Mouse (Mus musculus) small intestine, adult 2 months (tissue): ENCODE data around the gene Ociad2. TPM values are rescaled to one million over a fixed set of nuclear protein-coding genes. Genes with fewer than 3 reads are reported as not detected.

Source experiments
- H3K27ac ChIP-seq: fragments of 200-500 bp; 2 replicates; pipeline ENCODE4 v1.5.1; 2012; ENCODE audit warnings: low read depth, low read length, control low read depth, inconsistent platforms; ENCODE audit not compliant: insufficient read depth
- H3K27me3 ChIP-seq: fragments of 200-500 bp; 2 replicates; pipeline ENCODE4 v1.6.1; 2012; ENCODE audit warnings: mild to moderate bottlenecking, moderate library complexity, low read length, inconsistent platforms; ENCODE audit not compliant: control insufficient read depth, insufficient read depth
- H3K36me3 ChIP-seq: fragments of 200-500 bp; 2 replicates; pipeline ENCODE4 v1.6.1; 2012; ENCODE audit warnings: mild to moderate bottlenecking, low read length, control low read depth, inconsistent platforms; ENCODE audit not compliant: control insufficient read depth, insufficient read depth
- H3K4me1 ChIP-seq: fragments of 200-500 bp; 2 replicates; pipeline ENCODE4 v1.6.1; 2012; ENCODE audit warnings: low read length, inconsistent platforms, mixed read lengths; ENCODE audit not compliant: control insufficient read depth, insufficient read depth, insufficient read length
- H3K4me3 ChIP-seq: fragments of 200-500 bp; 2 replicates; pipeline ENCODE4 v1.5.1; 2012; ENCODE audit warnings: low read depth, mild to moderate bottlenecking, control low read depth, inconsistent platforms, low read length, moderate library complexity
- CTCF ChIP-seq: fragments of 200-500 bp; IDR thresholded peaks from 2 replicates; pipeline ENCODE4 v1.5.1; 2012; ENCODE audit warnings: low read depth, mild to moderate bottlenecking, control low read depth, inconsistent platforms, low read length, moderate library complexity, mixed read lengths; ENCODE audit not compliant: insufficient replicate concordance, insufficient read length; ENCODE audit errors: extremely low read depth
- POLR2A ChIP-seq: fragments of 200-500 bp; IDR thresholded peaks from 2 replicates; pipeline ENCODE4 v1.6.1; 2012; ENCODE audit warnings: low read depth, mild to moderate bottlenecking, control low read depth, inconsistent platforms, low read length, moderate library complexity
- WGBS: fragments of 180-500 bp; shearing (Covaris S2); methylation state at CpG from one replicate; pipeline ENCODE4 v1.1.7; 2018; 5-methylcytosine and 5-hydroxymethylcytosine counted together
- polyA plus RNA-seq: library from polyadenylated mRNA; depleted of rRNA; stranded (reverse); fragments of >200 nt; gene quantifications from 2 replicates; pipeline ENCODE4 v1.2.3, GENCODE M21; 2012; rRNA removed

The Ociad2 gene
- polyA plus RNA-seq, result 10.6 and 12.7 TPM in 2 replicates

DNA sequence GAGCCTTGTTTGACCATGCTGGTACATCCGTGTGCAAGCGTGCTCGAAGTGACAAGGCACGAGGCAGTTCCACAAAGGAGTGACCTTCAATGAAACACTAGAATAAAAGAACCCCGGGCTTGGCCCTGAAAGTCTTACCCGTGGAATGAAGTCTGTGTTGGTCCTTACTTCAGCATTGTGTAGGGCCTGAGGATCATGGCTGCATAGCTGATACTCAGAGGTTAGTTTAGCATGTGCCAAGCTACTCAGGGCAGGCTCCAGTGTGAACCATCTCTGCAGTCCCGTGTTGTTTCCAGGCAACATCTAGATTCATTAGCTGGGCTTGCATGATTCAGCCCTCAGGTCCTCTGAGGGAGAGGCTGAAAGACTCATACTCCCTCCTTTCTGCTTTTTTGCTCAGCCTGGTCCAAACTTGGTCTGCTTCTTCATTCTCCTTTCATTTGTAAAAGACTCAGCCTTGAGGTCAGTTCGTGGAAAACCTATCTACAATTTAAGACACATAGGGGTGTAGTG lies at the start of gene Ociad2:
Ociad2 (minus strand) TSS at position 306 of the 513 bp plus-strand sequence.
- H3K4me3 ChIP-seq, result no peak within 1 kb of the TSS
- H3K27me3 ChIP-seq, result no peaks in the 10 kb centered on the region
- H3K27ac ChIP-seq, result no peak within 1 kb of the TSS
- TF ChIP-seq CTCF (no peak), POLR2A (no peak)
- peaks cover 14% of the 10 kb centered on the region for H3K4me1 ChIP-seq
- WGBS, result 82% methylated on average over 8 of the region's 8 CpGs
- H3K36me3 ChIP-seq, result no peaks in the 10 kb centered on the region

- no peak overlapping the region for H3K27ac ChIP-seq
- H3K36me3 ChIP-seq, result no peaks in the 10 kb centered on the region
- no peak for TF ChIP-seq POLR2A
- no peak for TF ChIP-seq CTCF
- H3K27me3 ChIP-seq, result no peaks in the 10 kb centered on the region
- H3K4me1 ChIP-seq, result no peaks in the 10 kb centered on the region
- 54% methylated on average over 4 of the region's 4 CpGs for WGBS
- H3K4me3 ChIP-seq, result no peak overlapping the region
Measured at GRCm38 (mm10) chr5:73383647-73383970, 42.8 kb upstream of the Ociad2 start.

- no peak overlapping the region for H3K27ac ChIP-seq
- WGBS, result 16% methylated on average over 3 of the region's 3 CpGs
- H3K36me3 ChIP-seq, result no peaks in the 10 kb centered on the region
Measured at GRCm38 (mm10) chr5:73382737-73383646, 42.2 kb upstream of the Ociad2 start.

GRCm38 (mm10) chr5:73381976-73382540 lies 41.2 kb upstream of the Ociad2 start:
- 75% methylated on average over 9 of the region's 9 CpGs for WGBS
- TF ChIP-seq POLR2A (no peak), CTCF (no peak)
- H3K36me3 ChIP-seq, result no peaks in the 10 kb centered on the region
- no peak overlapping the region for H3K27ac ChIP-seq
- no peaks in the 10 kb centered on the region for H3K4me1 ChIP-seq
- H3K27me3 ChIP-seq, result no peaks in the 10 kb centered on the region
- no peak overlapping the region for H3K4me3 ChIP-seq

More at GRCm38 (mm10) chr5:73382737-73383646, 42.2 kb upstream of the Ociad2 start:
- TF ChIP-seq POLR2A, result no peak
- no peak for TF ChIP-seq CTCF
- Histone ChIP-seq H3K27me3 (no peaks in the 10 kb centered on the region), H3K4me3 (no peak overlapping the region), H3K4me1 (no peaks in the 10 kb centered on the region)

DNA sequence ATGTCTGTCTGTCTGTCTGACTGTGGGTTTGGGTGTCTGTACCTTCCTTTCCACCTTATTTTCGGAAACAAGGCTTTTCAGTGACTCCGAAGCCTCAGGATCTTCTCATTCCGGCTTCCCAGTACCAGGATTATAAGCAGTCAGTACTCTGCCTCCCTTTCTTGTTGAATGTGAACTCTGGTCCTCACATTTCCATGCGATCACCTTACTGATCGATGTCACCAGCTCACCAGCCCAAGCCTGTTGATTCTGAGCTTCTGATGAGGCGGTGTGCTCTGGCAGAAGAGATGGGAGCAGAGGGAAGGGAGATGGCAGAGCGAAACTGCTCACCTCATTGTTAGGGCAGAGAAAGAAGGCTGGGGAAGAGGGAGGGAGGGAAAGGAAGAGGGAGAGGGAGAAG lies 40.7 kb upstream of the Ociad2 start:
- H3K36me3 ChIP-seq, result no peaks in the 10 kb centered on the region
- H3K27ac ChIP-seq, result no peak overlapping the region
- peaks cover 1% of the 10 kb centered on the region; the same call in 1 of the 2 replicates for H3K4me1 ChIP-seq
- WGBS, result 89% methylated on average over 7 of the region's 7 CpGs
- no peak overlapping the region for H3K4me3 ChIP-seq
- TF ChIP-seq POLR2A (no peak), CTCF (no peak)
- H3K27me3 ChIP-seq, result no peaks in the 10 kb centered on the region

GRCm38 (mm10) chr5:73380829-73381228 lies 40.0 kb upstream of the Ociad2 start:
- TF ChIP-seq POLR2A, result no peak
- TF ChIP-seq CTCF, result no peak
- no peaks in the 10 kb centered on the region for H3K27me3 ChIP-seq
- H3K4me1 ChIP-seq, result peaks cover 3% of the 10 kb centered on the region; the same call in 1 of the 2 replicates
- 81% methylated on average over 8 of the region's 8 CpGs for WGBS
- no peak overlapping the region for H3K27ac ChIP-seq
- no peaks in the 10 kb centered on the region for H3K36me3 ChIP-seq
- no peak overlapping the region for H3K4me3 ChIP-seq

- peak; percentile 59; the same call in 1 of the 2 replicates for TF ChIP-seq CTCF
- TF ChIP-seq POLR2A, result no peak
- no peaks in the 10 kb centered on the region for H3K27me3 ChIP-seq
- peaks cover 3% of the 10 kb centered on the region; the same call in 1 of the 2 replicates for H3K4me1 ChIP-seq
- H3K4me3 ChIP-seq, result no peak overlapping the region
- H3K36me3 ChIP-seq, result no peaks in the 10 kb centered on the region
- no peak overlapping the region for H3K27ac ChIP-seq
- 23% methylated on average over 3 of the region's 3 CpGs for WGBS
Measured at GRCm38 (mm10) chr5:73379908-73380307, 39.1 kb upstream of the Ociad2 start.
